Mouse (Mus musculus): ENCODE data around the gene 4931409K22Rik. TPM values are rescaled to one million over a fixed set of nuclear protein-coding genes. Genes with fewer than 3 reads are reported as not detected.
A peak's percentile ranks its signal among the peaks of the same experiment; 100 is the strongest.

The 4931409K22Rik gene
- polyA plus RNA-seq, 1 experiment: not detected

DNA sequence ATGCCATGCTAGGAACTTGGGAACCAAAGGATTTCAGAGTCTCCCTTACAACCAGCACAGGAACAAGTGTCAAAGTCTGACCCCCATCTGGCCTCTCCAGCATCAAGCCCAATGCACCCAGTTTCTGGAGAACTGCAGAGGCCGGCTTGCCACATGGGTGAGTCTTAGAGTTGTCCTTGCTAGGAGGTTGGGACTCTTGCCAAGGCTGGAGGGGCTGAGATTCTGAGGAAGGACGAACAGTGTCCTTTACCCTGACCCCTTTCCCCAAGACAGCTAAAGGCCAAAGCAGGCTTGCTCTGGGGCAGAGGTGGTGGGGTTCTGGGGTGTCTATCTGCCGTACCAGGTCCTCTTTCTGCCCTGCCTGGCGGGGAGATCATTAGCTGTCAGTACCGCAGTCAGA is 20.1 kb downstream of the 4931409K22Rik start:
- no peaks in the 10 kb centered on the region; the same call in 1 of the 2 replicates for H3K27me3 ChIP-seq (ENCODE audit: control insufficient read depth, insufficient read depth, low read length)
- WGBS: 90% methylated on average over 5 of the region's 5 CpGs
- H3K36me3 ChIP-seq (ENCODE audit: control insufficient read depth, insufficient read depth, low read length): no peaks in the 10 kb centered on the region
- H3K4me3 ChIP-seq (ENCODE audit: control insufficient read depth, insufficient read depth, low read length): no peak overlapping the region
- H3K4me1 ChIP-seq (replicated peaks; ENCODE audit: control insufficient read depth, insufficient read depth, low read length): no peaks in the 10 kb centered on the region
- no peak overlapping the region for H3K27ac ChIP-seq (ENCODE audit: control insufficient read depth, insufficient read depth, low read length)
- no peak for TF ChIP-seq POLR2A (IDR thresholded peaks at IDR 0.05; ENCODE audit: control insufficient read depth, extremely low read depth, insufficient read depth, low read length, poor library complexity)
- TF ChIP-seq CTCF (IDR thresholded peaks at IDR 0.05; ENCODE audit: borderline replicate concordance, control insufficient read depth, extremely low read depth, insufficient read depth, low read length, poor library complexity): no peak
- no peak for DNase-seq

DNA sequence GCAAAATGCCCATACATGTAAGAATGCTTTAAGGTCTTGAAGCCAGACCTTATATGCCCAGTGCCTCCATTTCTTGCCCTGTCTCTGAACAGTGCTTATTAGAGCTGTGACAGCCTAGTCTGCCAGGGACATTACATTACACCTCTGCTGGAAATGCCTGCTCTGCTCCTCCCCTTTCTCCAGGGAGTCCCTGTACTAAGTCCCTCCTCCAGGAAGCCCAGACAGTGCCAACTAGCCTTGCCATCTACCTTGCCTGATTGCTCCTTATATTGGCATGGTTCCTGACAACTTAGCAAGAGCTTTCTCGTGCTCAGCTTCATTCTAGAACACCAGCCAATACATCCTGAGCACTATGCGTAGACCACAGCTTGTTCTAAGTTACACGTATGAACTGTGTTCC is 20.9 kb downstream of the 4931409K22Rik start:
- TF ChIP-seq POLR2A (IDR thresholded peaks at IDR 0.05; ENCODE audit: control insufficient read depth, extremely low read depth, insufficient read depth, low read length, poor library complexity) (no peak), CTCF (IDR thresholded peaks at IDR 0.05; ENCODE audit: borderline replicate concordance, control insufficient read depth, extremely low read depth, insufficient read depth, low read length, poor library complexity) (no peak)
- Histone ChIP-seq H3K4me3 (ENCODE audit: control insufficient read depth, insufficient read depth, low read length) (no peak overlapping the region), H3K27me3 (ENCODE audit: control insufficient read depth, insufficient read depth, low read length) (no peaks in the 10 kb centered on the region; the same call in 1 of the 2 replicates), H3K27ac (ENCODE audit: control insufficient read depth, insufficient read depth, low read length) (no peak overlapping the region), H3K4me1 (replicated peaks; ENCODE audit: control insufficient read depth, insufficient read depth, low read length) (no peaks in the 10 kb centered on the region), H3K36me3 (ENCODE audit: control insufficient read depth, insufficient read depth, low read length) (no peaks in the 10 kb centered on the region)
- DNase-seq: no peak
- WGBS: 87% methylated on average over 3 of the region's 3 CpGs

- H3K27me3 ChIP-seq (ENCODE audit: control insufficient read depth, insufficient read depth, low read length): no peaks in the 10 kb centered on the region; the same call in 1 of the 2 replicates
- H3K27ac ChIP-seq (ENCODE audit: control insufficient read depth, insufficient read depth, low read length): no peak overlapping the region
- no peaks in the 10 kb centered on the region for H3K36me3 ChIP-seq (ENCODE audit: control insufficient read depth, insufficient read depth, low read length)
- no peak overlapping the region for H3K4me3 ChIP-seq (ENCODE audit: control insufficient read depth, insufficient read depth, low read length)
- H3K4me1 ChIP-seq (replicated peaks; ENCODE audit: control insufficient read depth, insufficient read depth, low read length): no peaks in the 10 kb centered on the region
- DNase-seq: no peak
- WGBS: 58% methylated on average over 5 of the region's 5 CpGs
- no peak for TF ChIP-seq POLR2A (IDR thresholded peaks at IDR 0.05; ENCODE audit: control insufficient read depth, extremely low read depth, insufficient read depth, low read length, poor library complexity)
These were observed 22.3 kb downstream of the 4931409K22Rik start for GRCm38 (mm10) chr5:24534292-24534691.

GRCm38 (mm10) chr5:24533391-24533790 is 23.2 kb downstream of the 4931409K22Rik start:
- DNase-seq: no peak
- no peaks in the 10 kb centered on the region for H3K4me1 ChIP-seq (replicated peaks; ENCODE audit: control insufficient read depth, insufficient read depth, low read length)
- H3K36me3 ChIP-seq (ENCODE audit: control insufficient read depth, insufficient read depth, low read length): no peaks in the 10 kb centered on the region
- H3K4me3 ChIP-seq (ENCODE audit: control insufficient read depth, insufficient read depth, low read length): no peak overlapping the region
- H3K27ac ChIP-seq (ENCODE audit: control insufficient read depth, insufficient read depth, low read length): no peak overlapping the region
- WGBS: 80% methylated on average over 11 of the region's 11 CpGs
- H3K27me3 ChIP-seq (ENCODE audit: control insufficient read depth, insufficient read depth, low read length): no peaks in the 10 kb centered on the region; the same call in 1 of the 2 replicates
- no peak for TF ChIP-seq POLR2A (IDR thresholded peaks at IDR 0.05; ENCODE audit: control insufficient read depth, extremely low read depth, insufficient read depth, low read length, poor library complexity)
- TF ChIP-seq CTCF (IDR thresholded peaks at IDR 0.05; ENCODE audit: borderline replicate concordance, control insufficient read depth, extremely low read depth, insufficient read depth, low read length, poor library complexity): no peak

DNA sequence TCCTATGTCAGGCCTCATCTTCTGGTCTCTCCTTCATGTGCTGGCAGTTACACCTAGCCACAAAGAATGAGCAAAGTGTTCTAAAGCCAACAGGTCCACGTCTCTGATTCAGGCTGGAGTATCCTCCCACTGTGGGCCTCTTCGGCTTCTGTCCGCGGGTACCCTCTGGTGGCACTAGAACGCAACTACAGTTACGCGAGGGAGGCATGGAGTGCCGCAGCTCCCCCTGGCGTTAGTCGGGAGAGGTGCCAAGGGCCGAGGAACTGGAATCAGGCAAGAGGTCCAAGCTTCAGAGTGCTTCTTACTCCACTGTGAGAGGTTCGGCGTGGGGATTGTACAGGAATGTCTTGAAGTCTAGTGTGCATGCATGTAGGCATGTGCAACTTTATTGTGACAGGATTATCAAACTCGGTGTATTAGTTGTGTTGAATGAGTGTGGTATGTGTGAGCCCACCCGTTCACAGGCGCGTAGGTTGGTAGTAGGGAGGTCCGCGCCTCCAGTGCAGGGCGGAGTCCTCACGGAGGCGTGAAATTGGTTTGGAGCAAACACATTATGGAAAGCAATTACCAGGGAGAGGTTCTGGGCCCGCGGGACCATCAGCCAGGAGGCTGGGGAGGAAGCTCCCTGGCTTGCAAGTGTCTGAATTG is 26.4 kb downstream of the 4931409K22Rik start:
- peaks cover 19% of the 10 kb centered on the region for H3K27me3 ChIP-seq (ENCODE audit: control insufficient read depth, insufficient read depth, low read length)
- 0 out of 2 replicates have a peak, but pooled peaks cover 3% of the 10 kb centered on the region for H3K4me1 ChIP-seq (replicated peaks; ENCODE audit: control insufficient read depth, insufficient read depth, low read length)
- 20% methylated on average over 24 of the region's 24 CpGs for WGBS
- peak; percentile 100 for TF ChIP-seq CTCF (IDR thresholded peaks at IDR 0.05; ENCODE audit: borderline replicate concordance, control insufficient read depth, extremely low read depth, insufficient read depth, low read length, poor library complexity)
- no peak for TF ChIP-seq POLR2A (IDR thresholded peaks at IDR 0.05; ENCODE audit: control insufficient read depth, extremely low read depth, insufficient read depth, low read length, poor library complexity)
- peak; percentile 88 for DNase-seq
- H3K4me3 ChIP-seq (ENCODE audit: control insufficient read depth, insufficient read depth, low read length): no peak overlapping the region
- no peak overlapping the region for H3K27ac ChIP-seq (ENCODE audit: control insufficient read depth, insufficient read depth, low read length)
- H3K36me3 ChIP-seq (ENCODE audit: control insufficient read depth, insufficient read depth, low read length): no peaks in the 10 kb centered on the region

GRCm38 (mm10) chr5:24527780-24528179 is 28.8 kb downstream of the 4931409K22Rik start:
- no peak for DNase-seq
- 32% methylated on average over 6 of the region's 6 CpGs for WGBS
- Histone ChIP-seq H3K36me3 (ENCODE audit: control insufficient read depth, insufficient read depth, low read length) (no peaks in the 10 kb centered on the region), H3K4me3 (ENCODE audit: control insufficient read depth, insufficient read depth, low read length) (no peak overlapping the region), H3K4me1 (replicated peaks; ENCODE audit: control insufficient read depth, insufficient read depth, low read length) (0 out of 2 replicates have a peak, but pooled peaks cover 3% of the 10 kb centered on the region), H3K27me3 (ENCODE audit: control insufficient read depth, insufficient read depth, low read length) (peaks cover 25% of the 10 kb centered on the region), H3K27ac (ENCODE audit: control insufficient read depth, insufficient read depth, low read length) (no peak overlapping the region)
- TF ChIP-seq POLR2A (IDR thresholded peaks at IDR 0.05; ENCODE audit: control insufficient read depth, extremely low read depth, insufficient read depth, low read length, poor library complexity): no peak
- TF ChIP-seq CTCF (IDR thresholded peaks at IDR 0.05; ENCODE audit: borderline replicate concordance, control insufficient read depth, extremely low read depth, insufficient read depth, low read length, poor library complexity): no peak

DNA sequence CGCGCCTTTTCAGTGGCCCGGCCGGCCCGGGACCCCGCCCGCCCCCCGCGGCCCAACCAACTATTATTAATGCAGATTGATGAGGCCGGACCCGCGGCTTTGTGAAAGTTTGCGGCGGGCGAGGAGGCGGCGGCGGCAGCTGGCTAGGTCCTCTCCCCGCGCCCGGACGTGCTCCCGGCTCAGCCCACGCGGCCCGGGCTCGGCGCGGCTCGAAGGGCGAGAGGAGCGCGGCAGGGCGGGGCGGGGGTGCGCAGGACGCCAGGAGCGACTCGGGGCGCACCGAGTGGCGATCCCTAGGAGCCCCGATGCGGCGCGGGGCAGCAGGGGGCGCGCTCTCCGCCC is 29.7 kb downstream of the 4931409K22Rik start, which contains the start of gene Gbx1:
TSS of gene Gbx1 (minus strand) at position 314 of the 342 bp plus-strand sequence.
- WGBS: 2% methylated on average over 37 of the region's 49 CpGs
- Histone ChIP-seq H3K4me1 (replicated peaks; ENCODE audit: control insufficient read depth, insufficient read depth, low read length) (0 out of 2 replicates have a peak, but pooled peaks cover 3% of the 10 kb centered on the region), H3K27ac (ENCODE audit: control insufficient read depth, insufficient read depth, low read length) (no peak within 1 kb of the TSS), H3K27me3 (ENCODE audit: control insufficient read depth, insufficient read depth, low read length) (peaks cover 27% of the 10 kb centered on the region), H3K4me3 (ENCODE audit: control insufficient read depth, insufficient read depth, low read length) (no peak within 1 kb of the TSS), H3K36me3 (ENCODE audit: control insufficient read depth, insufficient read depth, low read length) (no peaks in the 10 kb centered on the region)
- TF ChIP-seq CTCF (IDR thresholded peaks at IDR 0.05; ENCODE audit: borderline replicate concordance, control insufficient read depth, extremely low read depth, insufficient read depth, low read length, poor library complexity) (no peak), POLR2A (IDR thresholded peaks at IDR 0.05; ENCODE audit: control insufficient read depth, extremely low read depth, insufficient read depth, low read length, poor library complexity) (no peak)
- DNase-seq: no peak
